Mouse (Mus musculus) cerebellum, postnatal 4 days (tissue): ENCODE results near the gene Mid1ip1.

ENCODE experiments used
- DNase-seq, 2 experiments: peaks; one replicate each; pipeline ENCODE4 v3.0.0; 2022; ENCODE audit warnings: low spot score in 2 of 2, mixed read lengths in 1 of 2

Mid1ip1 gene

DNA sequence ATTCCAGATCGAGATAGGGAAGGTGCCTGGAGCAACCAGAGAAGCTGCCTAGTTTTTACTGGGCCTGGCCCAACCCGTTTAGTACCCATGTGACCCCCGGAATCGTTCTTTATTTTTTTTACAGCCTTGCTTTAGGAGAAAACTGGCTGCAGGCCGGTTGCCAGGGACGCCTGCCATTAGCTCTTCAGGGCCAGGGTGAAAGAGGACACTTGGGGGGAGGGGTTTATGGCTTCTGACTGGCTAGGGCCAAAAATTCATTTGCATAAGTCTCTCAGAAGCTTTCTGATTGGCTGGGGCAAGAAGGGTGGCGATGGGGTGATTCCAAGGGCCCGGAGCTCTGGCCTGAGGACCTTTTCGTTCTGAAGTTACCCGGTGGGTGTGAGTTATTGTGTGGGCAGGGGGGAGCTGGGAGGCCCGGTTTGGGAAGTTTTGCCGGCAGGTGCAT lies at the start of gene Mid1ip1:
Gene Mid1ip1, plus strand, starts transcription at position 318 of the 445 bp plus-strand sequence.
- DNase-seq = peak; percentile 26 to 69

DNA sequence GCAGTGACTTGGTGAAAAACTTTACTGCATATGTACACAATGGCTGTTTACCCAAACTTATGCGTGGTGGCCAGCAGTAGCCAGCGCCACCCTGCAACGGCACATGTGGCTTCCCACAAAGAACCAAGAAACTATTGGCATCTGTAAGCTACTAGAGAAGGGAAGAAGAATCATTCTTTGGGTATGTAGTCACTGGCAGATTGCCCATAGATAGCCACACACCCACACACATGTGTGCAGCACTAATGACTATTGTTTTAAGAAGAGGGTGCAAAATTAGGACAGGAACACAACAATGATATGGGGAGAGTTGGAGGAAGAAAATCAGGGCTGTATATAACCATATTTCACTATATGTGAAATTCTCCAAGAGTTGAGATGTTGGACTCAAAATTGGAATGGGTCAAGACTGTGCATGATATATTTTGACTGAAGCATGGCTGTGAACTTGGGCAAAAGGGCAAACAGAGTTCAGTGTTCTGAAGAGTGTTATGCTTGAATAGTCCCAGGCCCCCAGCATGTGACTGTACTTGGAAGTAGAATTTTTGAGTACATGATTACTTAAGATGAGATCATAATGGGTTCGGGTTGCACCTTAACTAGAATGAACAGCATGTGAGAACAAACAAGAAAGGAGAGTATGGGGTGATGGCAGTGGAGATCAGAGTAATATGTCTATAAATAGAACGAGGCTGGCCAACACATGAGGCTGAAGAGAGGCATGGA lies 20.2 kb upstream of the Mid1ip1 start:
- DNase-seq = no peak

DNA sequence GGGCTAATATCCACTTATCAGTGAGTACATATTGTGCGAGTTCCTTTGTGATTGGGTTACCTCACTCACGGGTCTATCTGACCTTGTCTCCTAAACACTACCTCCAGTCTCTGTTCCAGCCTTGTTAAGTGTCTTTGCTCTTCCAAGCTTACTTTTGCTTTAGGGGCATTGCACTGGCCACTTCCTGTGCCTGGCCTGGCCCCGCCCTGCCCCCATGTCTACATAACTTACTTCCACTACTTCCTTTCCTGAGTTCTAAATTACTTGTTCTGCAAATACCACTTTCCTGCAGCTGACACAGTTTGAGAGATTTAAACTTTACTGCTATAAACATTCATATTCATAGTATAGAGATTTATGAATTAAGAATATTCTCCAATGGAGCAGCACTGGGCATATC lies 8.1 kb upstream of the Mid1ip1 start:
- DNase-seq = no peak

DNA sequence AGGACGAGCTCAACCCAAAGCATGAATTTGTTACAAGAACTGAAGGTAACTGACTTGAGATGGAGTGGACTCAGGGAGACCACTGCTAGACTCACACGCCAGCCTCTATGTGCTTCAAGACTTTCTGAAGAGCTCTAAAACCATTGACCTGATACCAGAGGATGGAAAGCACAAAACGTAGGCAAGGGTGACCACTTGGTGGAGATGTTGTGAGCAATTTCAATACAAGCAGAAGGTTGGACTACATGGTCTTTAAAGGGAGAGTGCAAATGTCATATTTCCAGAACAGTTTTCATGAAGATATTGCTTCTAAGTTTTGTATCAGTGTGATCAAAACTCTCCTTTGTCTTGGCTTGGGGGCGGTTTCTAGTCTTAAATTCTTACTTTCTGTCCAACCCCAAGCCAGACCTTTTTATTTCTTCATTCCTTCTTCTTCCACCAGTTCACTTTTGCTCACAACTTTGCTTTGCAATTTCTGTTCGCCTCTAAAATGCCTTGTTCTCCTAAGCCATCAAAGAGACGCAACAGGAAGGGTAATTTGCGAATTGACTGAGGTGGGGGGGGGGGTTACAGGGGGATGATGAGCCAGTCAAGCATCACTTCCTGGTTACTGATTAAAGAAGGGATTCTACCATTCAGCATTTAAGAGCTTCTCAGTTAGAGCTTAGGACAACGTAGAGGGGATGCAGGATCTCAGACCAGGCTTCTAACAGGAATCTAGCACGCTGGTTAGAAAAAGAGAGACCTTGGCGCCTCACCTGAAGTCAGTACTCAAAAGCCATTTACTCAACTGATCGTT lies 775 bp upstream of the Mid1ip1 start:
- DNase-seq = no peak

DNA sequence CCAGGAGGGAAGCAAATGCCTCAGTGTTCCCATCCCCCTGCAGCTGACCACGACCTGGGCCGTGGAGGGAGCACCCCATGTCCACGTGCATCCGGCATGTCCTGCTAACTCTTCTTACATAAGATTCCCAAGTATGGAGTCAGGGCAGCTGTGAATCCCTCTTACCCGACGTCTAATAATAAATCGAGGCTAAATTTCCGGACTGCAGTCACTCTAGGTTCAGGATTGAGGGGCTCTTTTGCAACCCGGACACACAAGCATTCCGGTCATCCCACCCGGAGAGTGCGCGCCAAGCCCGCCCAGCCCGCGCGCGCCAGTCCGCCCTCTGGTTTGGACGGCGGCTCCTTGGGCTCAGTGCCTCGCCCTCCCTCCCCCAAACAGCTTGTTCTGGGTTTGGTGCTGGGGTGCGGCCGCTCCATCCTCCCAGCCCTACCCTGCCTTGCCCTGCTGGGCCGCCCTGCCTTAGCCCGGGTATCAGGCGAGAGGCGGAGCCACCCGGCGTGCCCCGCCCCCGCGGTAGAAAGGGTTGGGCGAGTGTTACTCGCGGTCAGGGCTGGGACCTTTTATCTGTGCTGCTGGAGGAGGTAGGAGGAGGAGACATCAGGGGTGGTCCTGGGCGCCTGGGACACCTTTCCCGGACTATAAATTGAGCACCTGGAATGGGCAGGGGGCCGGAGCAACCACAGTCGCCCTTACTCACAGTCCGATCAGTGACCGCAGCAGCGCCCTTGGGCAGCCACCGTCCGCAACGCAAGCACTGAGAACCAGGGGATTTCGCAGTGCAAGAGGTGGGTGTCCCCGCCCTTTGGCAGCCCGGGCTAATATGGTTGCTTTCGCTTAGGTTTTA lies 2.3 kb downstream of the Mid1ip1 start:
- DNase-seq = peak; percentile 43 to 73

DNA sequence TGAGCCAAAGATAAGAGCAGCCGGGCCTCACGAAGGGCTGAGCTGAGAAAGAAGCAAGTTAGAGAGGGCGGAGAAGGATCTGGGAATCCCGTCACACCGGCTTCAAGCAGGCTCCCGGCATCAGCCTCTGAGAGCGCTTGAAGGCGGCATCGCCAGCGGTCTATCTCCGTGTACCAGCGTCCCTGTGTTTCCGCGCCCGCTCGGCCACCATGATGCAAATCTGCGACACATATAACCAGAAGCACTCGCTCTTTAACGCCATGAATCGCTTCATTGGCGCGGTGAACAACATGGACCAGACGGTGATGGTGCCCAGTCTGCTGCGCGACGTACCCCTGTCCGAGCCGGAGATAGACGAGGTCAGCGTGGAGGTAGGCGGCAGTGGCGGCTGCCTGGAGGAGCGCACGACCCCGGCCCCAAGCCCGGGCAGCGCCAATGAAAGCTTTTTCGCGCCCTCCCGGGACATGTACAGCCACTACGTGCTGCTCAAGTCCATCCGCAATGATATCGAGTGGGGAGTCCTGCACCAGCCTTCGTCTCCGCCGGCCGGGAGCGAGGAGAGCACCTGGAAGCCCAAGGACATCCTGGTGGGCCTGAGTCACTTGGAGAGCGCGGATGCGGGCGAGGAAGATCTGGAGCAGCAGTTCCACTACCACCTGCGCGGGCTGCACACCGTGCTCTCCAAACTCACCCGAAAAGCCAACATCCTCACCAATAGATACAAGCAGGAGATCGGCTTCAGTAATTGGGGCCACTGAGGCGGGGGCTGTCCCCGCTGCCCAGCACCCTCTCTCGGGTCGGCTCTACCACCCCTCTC lies 3.4 kb downstream of the Mid1ip1 start:
- peak in 1 of 2 experiments; percentile 18 for DNase-seq

DNA sequence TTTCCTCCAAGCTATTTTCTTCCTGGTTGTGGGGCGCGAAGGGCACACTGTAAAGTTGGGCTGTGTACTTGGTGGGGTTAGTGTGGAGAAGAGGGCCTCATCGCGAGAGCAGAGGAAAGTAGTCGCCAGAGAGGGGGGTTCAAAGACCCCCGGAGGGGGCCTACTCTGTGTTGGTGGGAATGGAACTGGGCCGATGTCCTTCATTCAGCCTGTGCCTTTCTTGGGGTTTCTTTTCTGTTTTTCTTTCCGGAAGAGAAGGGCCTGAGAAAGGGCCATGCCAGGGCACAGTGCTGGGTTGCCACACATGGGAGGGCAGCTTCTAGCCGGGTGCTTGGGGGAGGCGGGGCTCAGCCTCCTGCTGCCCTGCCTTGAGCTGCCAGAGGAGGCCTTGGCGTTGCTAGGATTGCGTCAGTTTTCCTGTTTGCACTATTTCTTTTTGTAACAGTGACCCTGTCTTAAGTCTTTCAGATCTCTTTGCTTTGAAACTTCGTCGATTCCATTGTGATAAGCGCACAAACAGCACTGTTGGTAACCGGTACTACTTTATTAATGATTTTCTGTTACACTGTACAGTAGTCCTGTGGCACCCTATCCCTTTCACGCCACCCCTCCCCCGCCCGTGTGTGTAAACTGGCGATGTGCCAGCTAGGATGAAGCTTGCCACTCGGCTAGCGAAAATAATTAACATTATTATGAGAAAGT lies 4.2 kb downstream of the Mid1ip1 start:
- peak in 1 of 2 experiments; percentile 25 for DNase-seq

DNA sequence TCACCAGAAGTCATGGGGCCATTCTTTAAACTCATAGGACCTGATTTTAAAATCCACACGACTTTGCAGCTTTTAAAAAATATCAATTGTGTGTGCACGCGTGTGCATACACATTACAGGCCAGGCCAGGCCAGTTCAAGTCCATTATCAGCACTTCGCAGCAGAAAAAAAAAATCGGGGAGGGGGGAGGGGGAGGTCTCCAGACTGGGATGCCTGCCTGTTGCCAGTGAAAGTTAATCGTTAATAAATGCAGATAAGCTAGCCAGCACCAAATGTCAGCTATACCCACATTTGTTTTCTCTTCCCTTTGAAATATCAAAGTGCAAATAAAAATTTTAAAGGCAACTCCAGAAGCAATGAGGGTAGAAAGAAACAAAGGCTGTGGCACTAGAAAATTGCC lies 5.6 kb downstream of the Mid1ip1 start:
- no peak for DNase-seq

DNA sequence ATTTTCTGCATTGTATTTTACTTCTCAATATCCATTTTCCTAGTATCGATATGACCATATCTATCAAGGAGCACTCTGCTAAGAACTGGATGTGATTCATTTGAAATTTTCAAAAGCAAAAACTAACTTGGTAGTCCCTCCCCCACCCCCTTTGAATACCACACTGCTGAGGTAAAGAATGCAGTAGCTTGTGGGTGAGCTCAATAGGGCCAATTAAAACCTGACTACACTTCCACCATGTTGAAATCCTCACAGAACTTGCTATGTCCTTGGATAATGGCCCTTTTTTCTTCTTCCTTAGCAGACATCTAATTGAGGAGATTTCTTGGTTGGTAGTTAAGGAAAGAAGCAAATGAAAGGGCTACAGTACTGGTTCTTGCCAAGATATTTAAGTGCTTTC lies 9.8 kb downstream of the Mid1ip1 start:
- no peak for DNase-seq

DNA sequence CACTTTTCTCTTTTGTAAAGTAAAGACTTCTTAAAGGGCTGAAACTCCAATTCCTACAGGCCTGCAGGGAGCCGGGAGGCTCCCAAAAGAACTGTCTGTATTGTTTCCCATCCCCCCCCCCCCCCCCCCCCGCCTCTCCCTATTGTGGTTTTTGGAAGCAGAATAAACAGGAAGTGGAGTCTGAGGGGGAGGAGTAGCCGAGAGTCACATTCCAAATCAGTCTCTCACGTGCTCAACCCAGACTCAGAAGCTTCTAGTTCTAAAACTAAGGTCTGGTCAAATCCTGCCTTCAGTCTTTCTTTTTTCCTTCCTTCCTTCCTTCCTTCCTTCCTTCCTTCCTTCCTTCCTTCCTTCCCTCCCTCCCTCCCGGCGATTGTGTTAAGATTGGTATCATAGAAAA lies 14.7 kb downstream of the Mid1ip1 start:
- no peak for DNase-seq

DNA sequence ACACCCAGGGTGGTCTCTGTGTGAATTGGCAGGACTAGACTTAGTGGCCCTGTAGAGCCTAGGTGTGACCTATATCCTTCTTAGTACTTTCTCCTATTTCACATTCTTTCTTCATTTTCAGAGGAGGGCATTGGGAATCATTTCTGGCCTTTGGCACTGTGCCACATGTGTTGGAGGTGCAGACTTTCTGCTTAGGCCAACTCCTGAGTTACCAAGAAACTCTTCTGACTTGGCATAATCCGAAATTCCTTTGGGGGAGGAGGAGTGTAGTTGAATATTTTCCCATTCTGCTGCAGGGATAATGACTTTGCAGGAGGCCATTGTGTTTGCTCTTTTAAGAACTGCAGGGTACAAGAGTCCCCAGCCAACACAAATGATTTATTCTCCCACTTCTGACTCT lies 19.6 kb downstream of the Mid1ip1 start:
- DNase-seq = no peak

DNA sequence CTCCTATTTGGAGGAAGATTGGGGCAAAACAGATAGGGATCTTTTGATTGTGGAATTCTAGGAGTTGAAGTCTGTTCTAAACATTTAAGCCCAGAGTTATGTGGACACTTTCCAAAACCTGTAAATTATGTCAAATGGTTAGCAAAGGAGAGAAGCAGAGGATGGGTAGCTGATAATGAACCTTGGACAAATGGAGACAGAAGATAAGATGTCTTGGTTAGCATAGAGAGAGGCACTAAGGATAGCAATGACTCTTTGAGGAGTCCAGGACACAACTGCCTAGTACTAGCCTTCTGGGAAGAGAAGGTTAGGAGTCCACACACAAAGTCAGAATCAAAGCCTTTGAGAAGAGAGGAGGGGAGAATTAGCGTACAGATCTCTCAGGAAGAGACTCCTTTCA lies 20.1 kb downstream of the Mid1ip1 start:
- DNase-seq = no peak

DNA sequence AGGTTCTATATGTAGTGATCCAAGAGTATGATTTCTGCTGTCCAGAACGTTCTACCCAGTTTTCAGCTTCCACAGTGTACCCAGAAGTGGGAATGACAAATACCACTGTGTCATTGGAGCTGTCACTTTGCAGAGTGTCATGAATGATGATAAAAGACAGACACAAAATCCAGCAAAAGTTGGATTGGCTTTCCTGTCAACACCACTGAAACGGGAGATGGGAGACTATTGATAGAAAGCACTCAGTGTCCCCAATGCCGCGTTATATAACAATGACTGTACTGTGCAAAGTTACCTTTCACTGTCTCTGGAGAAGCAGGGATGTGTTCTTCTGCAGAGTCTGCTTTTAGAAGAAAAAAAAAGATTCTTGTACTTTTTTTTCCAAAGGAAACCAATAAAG lies 44.1 kb downstream of the Mid1ip1 start:
- DNase-seq = no peak

DNA sequence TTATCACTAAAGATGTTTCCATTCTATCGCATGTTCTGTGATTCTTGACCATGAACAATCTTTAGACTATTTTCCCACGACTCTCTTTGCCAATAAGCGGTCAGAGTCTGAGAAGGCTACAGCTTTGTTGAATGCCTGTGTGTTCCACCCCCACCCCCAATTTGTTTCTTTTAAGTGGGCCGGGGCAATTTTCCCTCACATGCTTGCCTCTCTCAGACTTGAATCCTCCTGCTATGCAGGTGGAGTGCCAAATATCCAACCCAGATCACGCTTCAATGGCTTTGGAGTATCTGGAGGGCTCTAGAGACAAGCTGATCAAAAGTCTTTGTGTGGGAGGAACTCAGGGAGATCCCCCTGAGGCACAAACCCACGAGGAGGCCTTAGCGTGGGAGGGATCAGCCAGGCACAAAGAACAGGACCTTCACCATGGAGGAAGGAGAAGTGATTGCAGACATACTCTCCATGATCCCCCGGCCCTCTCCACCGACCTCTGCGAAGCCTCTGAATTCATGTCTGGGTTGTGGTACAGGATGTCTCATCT lies 48.7 kb downstream of the Mid1ip1 start:
- no peak for DNase-seq
